Mouse (Mus musculus) G1E (cell line): ENCODE measurements around the gene Gm13275. TPM values are rescaled to one million over a fixed set of nuclear protein-coding genes. Genes with fewer than 3 reads are reported as not detected.
"Not testable (repeated sequence)": the region's sequence is repeated elsewhere in the genome, so short reads cannot be mapped to it uniquely, and the experiment has no call there.

ENCODE experiments used
- ATAC-seq: 2 replicates; pipeline ENCODE4 v1.8.0; 2016; ENCODE audit warnings: mild to moderate bottlenecking; ENCODE audit not compliant: insufficient number of reproducible peaks, poor library complexity, low FRiP score, severe bottlenecking; ENCODE audit errors: extremely low read depth
- DNase-seq: peaks from one replicate; pipeline ENCODE4 v3.0.0; 2012; ENCODE audit warnings: low spot score
- H3K27me3 ChIP-seq: 2 replicates; pipeline ENCODE4 v1.6.1; 2012; ENCODE audit warnings: mild to moderate bottlenecking, low read length, inconsistent platforms; ENCODE audit not compliant: insufficient read depth
- H3K36me3 ChIP-seq: replicated peaks from 2 replicates; pipeline ENCODE3; 2012; ENCODE audit warnings: mild to moderate bottlenecking, inconsistent platforms
- H3K4me1 ChIP-seq: 2 replicates; pipeline ENCODE4 v1.6.1; 2012; ENCODE audit warnings: low read depth, low read length, inconsistent platforms, mixed read lengths; ENCODE audit not compliant: insufficient read depth
- H3K4me3 ChIP-seq: 2 replicates; pipeline ENCODE4 v1.5.1; 2012; ENCODE audit warnings: low read depth, mild to moderate bottlenecking, inconsistent platforms, low read length, moderate library complexity, mixed read lengths
- H3K9me3 ChIP-seq: replicated peaks from 2 replicates; pipeline ENCODE4 v1.6.1; 2012; ENCODE audit warnings: inconsistent platforms
- CTCF ChIP-seq: IDR thresholded peaks from 2 replicates; pipeline ENCODE4 v1.5.1; 2012; ENCODE audit warnings: low read depth, low read length, inconsistent platforms, mixed read lengths
- GATA1 ChIP-seq: IDR thresholded peaks from 2 replicates; pipeline ENCODE4 v1.6.1; 2012; ENCODE audit warnings: borderline replicate concordance, low read length, inconsistent platforms, mixed read lengths
- GATA2 ChIP-seq: IDR thresholded peaks from 2 replicates; pipeline ENCODE4 v1.6.1; 2012; ENCODE audit warnings: low read depth, low read length, inconsistent platforms, borderline replicate concordance
- POLR2AphosphoS5 ChIP-seq: IDR thresholded peaks from 2 replicates; pipeline ENCODE4 v1.6.1; 2012; ENCODE audit warnings: low read depth, low read length, inconsistent platforms; ENCODE audit not compliant: insufficient replicate concordance
- TAL1 ChIP-seq: conservative IDR thresholded peaks from 2 replicates; pipeline ENCODE4 v1.6.1; 2012; ENCODE audit warnings: low read depth, low read length, inconsistent platforms, mixed read lengths
- polyA plus RNA-seq: library from polyadenylated mRNA; stranded (reverse); fragments of >175 nt; gene quantifications from 2 replicates; pipeline ENCODE4 v1.2.3, GENCODE M21; 2012
- total RNA-seq, 2 experiments: library from RNA; stranded (forward) in 1 of 2; stranded (reverse) in 1 of 2; fragments of 200-1000 nt in 1 of 2; fragments of >200 nt in 1 of 2; fragmentation: Nextera tagmentation in 1 of 2; gene quantifications; 2 replicates each; pipeline ENCODE4 v1.2.3; 2014 to 2017

The Gm13275 gene
- total and polyA plus RNA-seq, 3 experiments = 0.27 TPM; not detected in 2

- H3K27me3 ChIP-seq, H3K4me3 ChIP-seq, H3K4me1 ChIP-seq, H3K9me3 ChIP-seq, H3K36me3 ChIP-seq, ATAC-seq, DNase-seq: not testable (repeated sequence)
Observed at GRCm38 (mm10) chr4:88802954-88803353, 8.7 kb downstream of the Gm13275 start, which contains the start of gene Gm13287. Gm13287 (plus strand) TSS chr4:88803254.

DNA sequence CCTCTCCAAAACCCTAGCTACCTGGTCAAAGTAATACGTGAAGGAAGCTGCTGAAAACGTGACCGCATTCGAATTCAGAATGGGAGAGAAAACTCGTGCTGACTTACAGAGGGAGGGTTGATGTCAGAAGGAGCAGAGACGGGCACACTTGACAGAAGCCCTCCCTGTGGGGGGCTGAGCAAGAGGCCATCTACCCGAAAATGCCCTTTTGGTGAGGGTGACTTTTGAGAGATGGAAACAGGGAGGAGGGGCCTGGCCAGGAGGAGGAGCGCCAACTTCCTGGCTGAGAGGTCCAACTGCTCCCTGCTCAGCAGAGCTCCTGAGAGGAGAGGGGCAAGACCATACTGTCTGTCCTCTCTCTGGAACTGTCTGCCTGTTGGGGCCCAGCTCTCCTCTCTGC, 10.9 kb downstream of the Gm13275 start, which contains the start of gene Gm13288:
TSS of gene Gm13288 (plus strand) at position 301 of the 400 bp plus-strand sequence.
- not testable (repeated sequence) for H3K4me3 ChIP-seq, DNase-seq, ATAC-seq

DNA sequence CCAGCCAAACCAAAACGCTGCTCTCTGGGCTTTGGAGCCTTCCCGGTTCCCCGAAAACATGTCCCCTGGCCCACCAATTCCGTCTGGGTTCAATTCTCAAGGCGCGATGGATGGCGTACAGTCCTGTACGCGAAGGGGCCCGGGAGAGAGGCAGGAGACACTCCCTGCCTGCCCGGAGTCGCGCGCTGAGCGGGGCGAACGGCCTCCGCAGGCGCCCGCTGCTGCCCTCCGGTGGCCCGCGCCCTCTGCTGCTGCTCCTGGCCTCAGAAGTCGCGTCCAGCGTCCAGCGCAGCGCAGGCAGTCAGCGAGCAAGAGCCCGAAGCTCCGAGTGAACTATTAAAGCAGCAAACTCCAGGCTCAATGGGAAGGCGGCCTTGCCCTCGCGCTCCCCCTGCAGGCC, 11.5 kb downstream of the Gm13275 start:
- not testable (repeated sequence) for ATAC-seq, H3K4me1 ChIP-seq, H3K36me3 ChIP-seq, H3K4me3 ChIP-seq, DNase-seq, H3K9me3 ChIP-seq, H3K27me3 ChIP-seq

More for the DNA sequence above, 10.9 kb downstream of the Gm13275 start, which contains the start of gene Gm13288:
- H3K27me3 ChIP-seq, H3K9me3 ChIP-seq, H3K36me3 ChIP-seq, H3K4me1 ChIP-seq: not testable (repeated sequence)

- H3K27me3 ChIP-seq = no peaks in the 10 kb centered on the region
- no peaks in the 10 kb centered on the region for H3K36me3 ChIP-seq
- TF ChIP-seq CTCF (no peak), TAL1 (no peak), POLR2AphosphoS5 (no peak), GATA2 (no peak), GATA1 (no peak)
- ATAC-seq = no peak
- H3K4me1 ChIP-seq = no peaks in the 10 kb centered on the region
- H3K9me3 ChIP-seq = no peaks in the 10 kb centered on the region
- DNase-seq = no peak
- H3K4me3 ChIP-seq = no peak within 1 kb of the TSS
Observed at GRCm38 (mm10) chr4:88815928-88816327, 21.6 kb downstream of the Gm13275 start, which contains the start of gene Ifna7. Ifna7 (plus strand) TSS chr4:88816228.

GRCm38 (mm10) chr4:88819659-88820058, 25.4 kb downstream of the Gm13275 start, which contains the start of gene Ifna11:
Ifna11 (plus strand) TSS chr4:88819959.
- DNase-seq (no peak), ATAC-seq (no peak)
- Histone ChIP-seq H3K4me1 (no peaks in the 10 kb centered on the region), H3K36me3 (no peaks in the 10 kb centered on the region), H3K9me3 (no peaks in the 10 kb centered on the region), H3K4me3 (no peak within 1 kb of the TSS), H3K27me3 (no peaks in the 10 kb centered on the region)
- TF ChIP-seq TAL1 (no peak), GATA2 (no peak), GATA1 (no peak), CTCF (no peak), POLR2AphosphoS5 (no peak)

DNA sequence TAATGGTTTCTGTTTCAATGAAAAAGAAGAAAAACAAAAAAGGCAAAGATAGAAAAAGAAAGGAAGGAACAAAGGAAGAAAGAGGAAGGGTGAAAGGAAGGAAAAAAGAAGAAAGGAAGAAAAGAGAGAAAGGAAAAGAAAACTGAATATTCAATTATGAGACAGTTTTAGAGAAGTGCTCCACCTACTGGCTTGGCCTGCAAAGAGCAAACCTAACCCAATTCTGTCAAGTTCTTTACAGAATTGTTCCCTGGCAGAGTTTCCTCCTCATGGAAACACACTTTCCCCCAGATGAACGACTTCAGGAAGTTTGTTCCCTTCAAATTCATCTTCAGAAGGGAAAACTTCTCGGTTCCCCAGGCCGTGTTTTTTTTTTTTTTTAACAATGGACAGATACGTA, 28.7 kb downstream of the Gm13275 start:
- no peaks in the 10 kb centered on the region for H3K36me3 ChIP-seq
- H3K4me1 ChIP-seq = no peaks in the 10 kb centered on the region
- H3K27me3 ChIP-seq = no peaks in the 10 kb centered on the region
- ATAC-seq (no peak), DNase-seq (no peak)
- TF ChIP-seq TAL1 (no peak), CTCF (no peak), GATA1 (no peak), GATA2 (no peak), POLR2AphosphoS5 (no peak)
- H3K4me3 ChIP-seq = no peak overlapping the region
- no peaks in the 10 kb centered on the region for H3K9me3 ChIP-seq

DNA sequence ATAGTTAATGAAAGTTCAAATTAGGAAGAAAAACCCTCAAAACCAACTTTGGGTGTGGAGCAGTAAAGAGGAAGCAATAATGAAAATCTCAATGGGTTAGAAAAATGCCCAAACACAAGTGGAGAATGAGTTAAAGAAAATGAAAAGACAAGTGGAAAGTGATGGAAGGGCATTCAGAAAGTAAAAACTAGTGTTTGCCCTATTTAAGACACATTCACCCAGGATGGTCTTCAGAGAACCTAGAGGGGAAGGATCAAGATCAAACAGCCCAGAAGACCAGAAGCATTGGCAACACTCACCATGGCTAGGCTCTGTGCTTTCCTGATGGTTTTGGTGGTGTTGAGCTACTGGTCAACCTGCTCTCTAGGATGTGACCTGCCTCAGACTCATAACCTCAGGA, 32.8 kb downstream of the Gm13275 start, which contains the start of gene Ifna6:
TSS of gene Ifna6 (plus strand) at position 301 of the 400 bp plus-strand sequence.
- H3K9me3 ChIP-seq, ATAC-seq, H3K4me1 ChIP-seq: not testable (repeated sequence)

More for the DNA sequence above, 32.8 kb downstream of the Gm13275 start, which contains the start of gene Ifna6:
- not testable (repeated sequence) for H3K27me3 ChIP-seq, DNase-seq, H3K4me3 ChIP-seq, H3K36me3 ChIP-seq
